Mouse (Mus musculus): ENCODE data around the gene 4930402H24Rik. TPM values are rescaled to one million over a fixed set of nuclear protein-coding genes. Genes with fewer than 3 reads are reported as not detected.

Gene 4930402H24Rik
- polyA plus RNA-seq, 1 experiment from 2014 or later: 28.2 TPM

GRCm38 (mm10) chr2:130724369-130724768 lies 181.8 kb downstream of the 4930402H24Rik start:
- no peak for ATAC-seq (ENCODE audit: insufficient read depth)

GRCm38 (mm10) chr2:130717951-130718350 lies 188.3 kb downstream of the 4930402H24Rik start:
- no peak for TF ChIP-seq CTCF (IDR thresholded peaks at IDR 0.05; ENCODE audit: low read depth)
- 69% methylated on average over 6 of the region's 6 CpGs for WGBS
- ATAC-seq (ENCODE audit: insufficient read depth) (no peak), DNase-seq (no peak)
- Histone ChIP-seq H3K9me3 (ENCODE audit: low read depth, low read length) (no peaks in the 10 kb centered on the region), H3K27ac (ENCODE audit: low read depth) (no peak overlapping the region), H3K27me3 (ENCODE audit: insufficient read depth, low read length) (no peaks in the 10 kb centered on the region), H3K4me1 (ENCODE audit: insufficient read depth) (no peaks in the 10 kb centered on the region), H3K36me3 (ENCODE audit: insufficient read depth) (peaks cover 30% of the 10 kb centered on the region; the same call in 1 of the 2 replicates), H3K4me2 (no peak overlapping the region), H3K4me3 (ENCODE audit: low read depth, low read length) (no peak overlapping the region), H3K9ac (no peak overlapping the region)

More at GRCm38 (mm10) chr2:130724369-130724768, 181.8 kb downstream of the 4930402H24Rik start:
- H3K4me1 ChIP-seq (ENCODE audit: insufficient read depth): no peaks in the 10 kb centered on the region
- no peak overlapping the region for H3K9ac ChIP-seq
- no peak for DNase-seq
- no peaks in the 10 kb centered on the region for H3K27me3 ChIP-seq (ENCODE audit: insufficient read depth, low read length)
- WGBS: 83% methylated on average over 4 of the region's 4 CpGs
- peaks cover 54% of the 10 kb centered on the region for H3K36me3 ChIP-seq (ENCODE audit: insufficient read depth)
- H3K9me3 ChIP-seq (ENCODE audit: low read depth, low read length): no peaks in the 10 kb centered on the region
- no peak overlapping the region for H3K4me3 ChIP-seq (ENCODE audit: low read depth, low read length)
- H3K4me2 ChIP-seq: no peak overlapping the region
- H3K27ac ChIP-seq (ENCODE audit: low read depth): no peak overlapping the region
- TF ChIP-seq CTCF (IDR thresholded peaks at IDR 0.05; ENCODE audit: low read depth): no peak

GRCm38 (mm10) chr2:130707057-130707456 lies 199.1 kb downstream of the 4930402H24Rik start:
- ATAC-seq (ENCODE audit: insufficient read depth) (no peak), DNase-seq (no peak)
- Histone ChIP-seq H3K27me3 (ENCODE audit: insufficient read depth, low read length) (no peaks in the 10 kb centered on the region), H3K4me1 (ENCODE audit: insufficient read depth) (no peaks in the 10 kb centered on the region), H3K36me3 (ENCODE audit: insufficient read depth) (peaks cover 21% of the 10 kb centered on the region), H3K9ac (no peak overlapping the region), H3K4me3 (ENCODE audit: low read depth, low read length) (no peak overlapping the region), H3K27ac (ENCODE audit: low read depth) (no peak overlapping the region), H3K9me3 (ENCODE audit: low read depth, low read length) (no peaks in the 10 kb centered on the region), H3K4me2 (no peak overlapping the region)
- WGBS: 54% methylated on average over 10 of the region's 10 CpGs
- TF ChIP-seq CTCF (IDR thresholded peaks at IDR 0.05; ENCODE audit: low read depth): no peak

- Histone ChIP-seq H3K4me2 (no peak overlapping the region), H3K27me3 (ENCODE audit: insufficient read depth, low read length) (no peaks in the 10 kb centered on the region), H3K9me3 (ENCODE audit: low read depth, low read length) (no peaks in the 10 kb centered on the region), H3K36me3 (ENCODE audit: insufficient read depth) (peaks cover 16% of the 10 kb centered on the region), H3K4me1 (ENCODE audit: insufficient read depth) (no peaks in the 10 kb centered on the region), H3K9ac (no peak overlapping the region), H3K27ac (ENCODE audit: low read depth) (no peak overlapping the region), H3K4me3 (ENCODE audit: low read depth, low read length) (no peak overlapping the region)
- ATAC-seq (ENCODE audit: insufficient read depth) (no peak), DNase-seq (no peak)
- TF ChIP-seq CTCF (IDR thresholded peaks at IDR 0.05; ENCODE audit: low read depth): no peak
- WGBS: 54% methylated on average over 4 of the region's 4 CpGs
Observed at GRCm38 (mm10) chr2:130706602-130707001, 199.6 kb downstream of the 4930402H24Rik start.

GRCm38 (mm10) chr2:130705178-130705577 lies 201.0 kb downstream of the 4930402H24Rik start:
- ATAC-seq (ENCODE audit: insufficient read depth) (no peak), DNase-seq (peak; percentile 6)
- TF ChIP-seq CTCF (IDR thresholded peaks at IDR 0.05; ENCODE audit: low read depth): no peak
- WGBS: 60% methylated on average over 6 of the region's 6 CpGs
- Histone ChIP-seq H3K27ac (ENCODE audit: low read depth) (no peak overlapping the region), H3K36me3 (ENCODE audit: insufficient read depth) (peaks cover 9% of the 10 kb centered on the region), H3K4me3 (ENCODE audit: low read depth, low read length) (no peak overlapping the region), H3K9me3 (ENCODE audit: low read depth, low read length) (no peaks in the 10 kb centered on the region), H3K9ac (no peak overlapping the region), H3K4me1 (ENCODE audit: insufficient read depth) (no peaks in the 10 kb centered on the region), H3K4me2 (no peak overlapping the region), H3K27me3 (ENCODE audit: insufficient read depth, low read length) (no peaks in the 10 kb centered on the region)

GRCm38 (mm10) chr2:130704040-130705001 lies 201.9 kb downstream of the 4930402H24Rik start:
- WGBS: 52% methylated on average over 9 of the region's 9 CpGs
- no peak overlapping the region for H3K4me2 ChIP-seq
- H3K4me3 ChIP-seq (ENCODE audit: low read depth, low read length): no peak overlapping the region
- H3K36me3 ChIP-seq (ENCODE audit: insufficient read depth): peaks cover 4% of the 10 kb centered on the region
- H3K27me3 ChIP-seq (ENCODE audit: insufficient read depth, low read length): no peaks in the 10 kb centered on the region
- no peak for TF ChIP-seq CTCF (IDR thresholded peaks at IDR 0.05; ENCODE audit: low read depth)
- DNase-seq: peak; percentile 66
- no peaks in the 10 kb centered on the region for H3K9me3 ChIP-seq (ENCODE audit: low read depth, low read length)
- ATAC-seq (ENCODE audit: insufficient read depth): peak; percentile 33; the same call in 1 of the 2 replicates
- no peaks in the 10 kb centered on the region for H3K4me1 ChIP-seq (ENCODE audit: insufficient read depth)
- no peak overlapping the region for H3K9ac ChIP-seq
- H3K27ac ChIP-seq (ENCODE audit: low read depth): 0 out of 2 replicates have a peak overlapping the region, but pooled peaks have one; percentile 33

- Histone ChIP-seq H3K27ac (ENCODE audit: low read depth) (no peak overlapping the region), H3K4me1 (ENCODE audit: insufficient read depth) (no peaks in the 10 kb centered on the region), H3K9me3 (ENCODE audit: low read depth, low read length) (no peaks in the 10 kb centered on the region), H3K27me3 (ENCODE audit: insufficient read depth, low read length) (peaks cover 41% of the 10 kb centered on the region), H3K36me3 (ENCODE audit: insufficient read depth) (no peaks in the 10 kb centered on the region), H3K4me3 (ENCODE audit: low read depth, low read length) (peak overlapping the region; percentile 58), H3K9ac (no peak overlapping the region), H3K4me2 (peak overlapping the region; percentile 100)
- ATAC-seq (ENCODE audit: insufficient read depth) (no peak; the same call in 1 of the 2 replicates), DNase-seq (peak; percentile 6)
- no peak for TF ChIP-seq CTCF (IDR thresholded peaks at IDR 0.05; ENCODE audit: low read depth)
- WGBS: 3% methylated on average over 14 of the region's 14 CpGs
Observed at GRCm38 (mm10) chr2:130697821-130698266, 208.4 kb downstream of the 4930402H24Rik start.
